Mouse (Mus musculus): ENCODE measurements at regions not wholly inside any gene's neighbourhood (a gene's known extent, or its start where the extent isn't known, plus 50 kb on each side); places are given as distances from the start of the nearest gene placed in this dataset.

GRCm38 (mm10) chr4:93225105-93225504 lies 110.2 kb downstream of the Tusc1 start:
- DNase-seq (ENCODE audit: low spot score in 2 of 2): peak in 1 of 2 experiments; percentile 5

- no peak for DNase-seq (ENCODE audit: low spot score in 2 of 2)
Observed at GRCm38 (mm10) chr4:93220747-93221146, 114.6 kb downstream of the Tusc1 start.

- no peak for DNase-seq (ENCODE audit: low spot score in 2 of 2)
Observed at GRCm38 (mm10) chr4:93208399-93208798, 126.9 kb downstream of the Tusc1 start.

GRCm38 (mm10) chr4:93199811-93200210 lies 135.5 kb downstream of the Tusc1 start:
- peak in 1 of 2 experiments; percentile 3 for DNase-seq (ENCODE audit: low spot score in 2 of 2)

GRCm38 (mm10) chr4:93184332-93184731 lies 151.0 kb downstream of the Tusc1 start:
- no peak for DNase-seq (ENCODE audit: low spot score in 2 of 2)
